Mouse (Mus musculus): ENCODE results near the gene Erbb2. TPM values are rescaled to one million over a fixed set of nuclear protein-coding genes. Genes with fewer than 3 reads are reported as not detected.

The Erbb2 gene
- polyA plus RNA-seq, 1 experiment from 2014 or later, result 18.9 TPM

Other genes with a start within 250 kb of the Erbb2 start
- 77.9 and 78.5 TPM in 2 replicates for gene Med1, start 219.2 kb upstream of the Erbb2 start, polyA plus RNA-seq (2016; fragmentation: Nextera tagmentation; extraction: Ambion mirVana)
- gene Cdk12, start 209.4 kb upstream of the Erbb2 start, polyA plus RNA-seq (2016; fragmentation: Nextera tagmentation; extraction: Ambion mirVana), result 12.7 and 13.0 TPM in 2 replicates
- gene Neurod2, start 82.8 kb upstream of the Erbb2 start, polyA plus RNA-seq (2016; fragmentation: Nextera tagmentation; extraction: Ambion mirVana), result 0.14 TPM in 1 of 2 replicates, not detected in the other
- gene Ppp1r1b, start 64.1 kb upstream of the Erbb2 start, polyA plus RNA-seq (2016; fragmentation: Nextera tagmentation; extraction: Ambion mirVana), result 0.23 and 0.41 TPM in 2 replicates
- 39.8 and 41.0 TPM in 2 replicates for gene Stard3, start 54.1 kb upstream of the Erbb2 start, polyA plus RNA-seq (2016; fragmentation: Nextera tagmentation; extraction: Ambion mirVana)
- 0.15 TPM in 1 of 2 replicates, not detected in the other for gene Tcap, start 28.7 kb upstream of the Erbb2 start, polyA plus RNA-seq (2016; fragmentation: Nextera tagmentation; extraction: Ambion mirVana)
- not detected in 2 replicates for gene Pnmt, start 26.0 kb upstream of the Erbb2 start, polyA plus RNA-seq (2016; fragmentation: Nextera tagmentation; extraction: Ambion mirVana)
- 10.0 and 10.1 TPM in 2 replicates for gene Pgap3, start 12.0 kb upstream of the Erbb2 start, polyA plus RNA-seq (2016; fragmentation: Nextera tagmentation; extraction: Ambion mirVana)
- 91.2 and 94.3 TPM in 2 replicates for gene Mien1, start 26.5 kb downstream of the Erbb2 start, polyA plus RNA-seq (2016; fragmentation: Nextera tagmentation; extraction: Ambion mirVana)
- gene Grb7, start 33.9 kb downstream of the Erbb2 start, polyA plus RNA-seq (2016; fragmentation: Nextera tagmentation; extraction: Ambion mirVana), result 4.1 and 5.6 TPM in 2 replicates
- gene Ikzf3, start 133.6 kb downstream of the Erbb2 start, polyA plus RNA-seq (2016; fragmentation: Nextera tagmentation; extraction: Ambion mirVana), result 0.07 TPM in 1 of 2 replicates, not detected in the other
- 0.26 and 0.66 TPM in 2 replicates for gene Zpbp2, start 138.6 kb downstream of the Erbb2 start, polyA plus RNA-seq (2016; fragmentation: Nextera tagmentation; extraction: Ambion mirVana)
- gene Ormdl3, start 174.9 kb downstream of the Erbb2 start, polyA plus RNA-seq (2016; fragmentation: Nextera tagmentation; extraction: Ambion mirVana), result 62.8 and 65.6 TPM in 2 replicates
- not detected in 2 replicates for gene Lrrc3c, start 185.8 kb downstream of the Erbb2 start, polyA plus RNA-seq (2016; fragmentation: Nextera tagmentation; extraction: Ambion mirVana)
- 1.4 and 1.5 TPM in 2 replicates for gene Gm12355, start 213.2 kb downstream of the Erbb2 start, polyA plus RNA-seq (2016; fragmentation: Nextera tagmentation; extraction: Ambion mirVana)
- not detected in 2 replicates for gene Gsdma3, start 213.9 kb downstream of the Erbb2 start, polyA plus RNA-seq (2016; fragmentation: Nextera tagmentation; extraction: Ambion mirVana)
- gene Gsdma2, start 234.3 kb downstream of the Erbb2 start, polyA plus RNA-seq (2016; fragmentation: Nextera tagmentation; extraction: Ambion mirVana), result not detected in 2 replicates

Measured in forebrain, embryonic 10.5 days (tissue).